Mouse (Mus musculus): Measurements from ENCODE around the gene Th.

DNA sequence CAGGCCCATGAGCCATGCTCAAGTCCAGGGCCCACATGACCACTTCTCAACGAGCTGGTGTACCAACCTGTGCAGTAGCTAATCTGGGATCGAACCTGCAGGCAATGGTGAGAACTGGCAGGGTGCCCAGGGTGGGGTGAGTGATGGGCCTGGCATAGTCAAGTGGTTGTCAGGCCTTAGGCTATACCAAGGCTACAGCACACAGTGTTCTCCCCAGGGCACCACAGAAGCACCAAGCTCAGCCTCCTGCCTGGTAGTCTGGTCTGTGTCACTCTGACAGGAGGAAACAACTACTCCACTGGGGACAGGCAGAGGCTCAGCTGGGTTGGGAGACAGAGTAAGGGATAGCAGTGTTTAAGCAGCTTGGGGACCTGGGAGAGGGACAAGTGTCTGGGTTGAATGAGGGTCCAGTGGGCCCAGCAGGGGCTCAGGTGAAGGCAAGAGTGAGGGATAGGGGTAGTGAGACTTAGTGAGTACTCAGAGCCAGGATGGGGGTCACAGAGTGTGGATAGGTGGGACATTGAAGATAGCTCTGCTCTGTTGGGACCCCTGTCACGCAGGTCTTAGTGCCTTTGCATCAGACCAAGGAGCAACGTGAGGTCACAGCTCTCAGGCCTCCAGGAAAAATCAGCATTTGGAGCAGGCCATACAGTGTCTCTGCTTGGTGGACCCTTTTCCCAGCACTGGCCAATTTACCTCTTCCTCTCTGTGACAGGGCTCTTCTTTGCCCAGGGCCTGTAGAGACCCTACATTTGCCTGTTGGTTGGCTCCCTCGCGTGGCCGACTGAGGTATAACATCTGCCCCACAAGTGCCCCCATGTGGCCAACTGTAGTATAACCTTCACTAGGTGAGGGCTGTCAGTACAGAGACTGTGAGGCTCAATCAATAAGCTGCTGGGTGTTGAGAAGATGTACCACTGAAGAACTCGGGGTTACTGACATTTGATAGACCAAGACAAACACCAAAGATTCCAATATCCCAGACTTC is 12.0 kb downstream of the Th start:
- peak; percentile 100 for TF ChIP-seq CTCF (IDR thresholded peaks at IDR 0.05; ENCODE audit: extremely low read depth, insufficient read depth, insufficient read length, insufficient replicate concordance)
- TF ChIP-seq POLR2A (IDR thresholded peaks at IDR 0.05; ENCODE audit: low read depth, low read length), result no peak
